Mouse (Mus musculus): ENCODE data around the gene 4930519P11Rik. TPM values are rescaled to one million over a fixed set of nuclear protein-coding genes. Genes with fewer than 3 reads are reported as not detected.

Gene 4930519P11Rik
- polyA plus RNA-seq, 1 experiment from 2014 or later: not detected

GRCm38 (mm10) chr2:154593025-154593424 is 20.2 kb downstream of the 4930519P11Rik start:
- Histone ChIP-seq H3K4me3 (ENCODE audit: low read length) (no peak overlapping the region), H3K36me3 (ENCODE audit: control insufficient read depth, insufficient read depth, low read length) (no peaks in the 10 kb centered on the region), H3K4me2 (ENCODE audit: low read depth, low read length) (no peak overlapping the region), H3K27me3 (replicated peaks; ENCODE audit: control insufficient read depth, insufficient read depth, low read length) (no peaks in the 10 kb centered on the region), H3K4me1 (ENCODE audit: control insufficient read depth, insufficient read depth, low read length) (no peaks in the 10 kb centered on the region), H3K9ac (ENCODE audit: low read depth, low read length) (no peak overlapping the region), H3K27ac (ENCODE audit: low read length) (no peak overlapping the region), H3K9me3 (ENCODE audit: control insufficient read depth, low read length) (no peaks in the 10 kb centered on the region)
- WGBS: 71% methylated on average over 3 of the region's 3 CpGs
- no peak for ATAC-seq

DNA sequence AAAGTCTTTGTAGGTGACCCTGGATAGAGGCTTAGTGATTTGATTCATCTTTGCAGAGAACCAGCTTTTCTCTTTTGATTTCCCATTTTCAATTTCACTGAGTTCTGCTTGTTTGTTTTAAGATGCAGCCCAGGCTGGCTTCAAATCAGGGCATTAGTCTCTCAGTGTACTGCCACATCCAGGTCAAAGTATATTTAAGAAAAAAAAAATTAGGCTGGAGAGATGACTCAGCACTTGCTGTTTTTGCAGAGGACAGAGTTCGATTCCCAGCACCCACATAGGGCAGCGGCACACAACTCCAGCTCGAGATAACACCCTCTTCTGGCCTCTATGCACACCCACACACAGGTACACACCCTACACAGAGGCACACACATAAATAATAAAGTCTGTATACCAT is 22.0 kb downstream of the 4930519P11Rik start:
- no peaks in the 10 kb centered on the region for H3K4me1 ChIP-seq (ENCODE audit: control insufficient read depth, insufficient read depth, low read length)

GRCm38 (mm10) chr2:154589051-154589450 is 24.2 kb downstream of the 4930519P11Rik start:
- no peak for ATAC-seq
- WGBS: 86% methylated on average over 4 of the region's 4 CpGs

More for the DNA sequence above, 22.0 kb downstream of the 4930519P11Rik start:
- Histone ChIP-seq H3K9ac (ENCODE audit: low read depth, low read length) (no peak overlapping the region), H3K9me3 (ENCODE audit: control insufficient read depth, low read length) (no peaks in the 10 kb centered on the region), H3K4me3 (ENCODE audit: low read length) (no peak overlapping the region), H3K36me3 (ENCODE audit: control insufficient read depth, insufficient read depth, low read length) (no peaks in the 10 kb centered on the region), H3K27me3 (replicated peaks; ENCODE audit: control insufficient read depth, insufficient read depth, low read length) (no peaks in the 10 kb centered on the region), H3K4me2 (ENCODE audit: low read depth, low read length) (no peak overlapping the region), H3K27ac (ENCODE audit: low read length) (no peak overlapping the region)
- 75% methylated on average over 3 of the region's 3 CpGs for WGBS
- ATAC-seq: no peak

GRCm38 (mm10) chr2:154586405-154586804 is 26.8 kb downstream of the 4930519P11Rik start:
- Histone ChIP-seq H3K4me3 (ENCODE audit: low read length) (no peak overlapping the region), H3K4me2 (ENCODE audit: low read depth, low read length) (no peak overlapping the region), H3K9me3 (ENCODE audit: control insufficient read depth, low read length) (no peaks in the 10 kb centered on the region), H3K27ac (ENCODE audit: low read length) (no peak overlapping the region), H3K4me1 (ENCODE audit: control insufficient read depth, insufficient read depth, low read length) (no peaks in the 10 kb centered on the region), H3K9ac (ENCODE audit: low read depth, low read length) (no peak overlapping the region), H3K36me3 (ENCODE audit: control insufficient read depth, insufficient read depth, low read length) (no peaks in the 10 kb centered on the region), H3K27me3 (replicated peaks; ENCODE audit: control insufficient read depth, insufficient read depth, low read length) (no peaks in the 10 kb centered on the region)
- WGBS: 78% methylated on average over 5 of the region's 5 CpGs
- no peak for ATAC-seq

More at GRCm38 (mm10) chr2:154589051-154589450, 24.2 kb downstream of the 4930519P11Rik start:
- no peak overlapping the region for H3K27ac ChIP-seq (ENCODE audit: low read length)
- H3K4me1 ChIP-seq (ENCODE audit: control insufficient read depth, insufficient read depth, low read length): no peaks in the 10 kb centered on the region
- no peak overlapping the region for H3K4me2 ChIP-seq (ENCODE audit: low read depth, low read length)
- no peaks in the 10 kb centered on the region for H3K27me3 ChIP-seq (replicated peaks; ENCODE audit: control insufficient read depth, insufficient read depth, low read length)
- no peaks in the 10 kb centered on the region for H3K36me3 ChIP-seq (ENCODE audit: control insufficient read depth, insufficient read depth, low read length)
- no peak overlapping the region for H3K9ac ChIP-seq (ENCODE audit: low read depth, low read length)
- H3K4me3 ChIP-seq (ENCODE audit: low read length): no peak overlapping the region
- H3K9me3 ChIP-seq (ENCODE audit: control insufficient read depth, low read length): no peaks in the 10 kb centered on the region

GRCm38 (mm10) chr2:154584931-154585601 is 28.2 kb downstream of the 4930519P11Rik start:
- Histone ChIP-seq H3K27me3 (replicated peaks; ENCODE audit: control insufficient read depth, insufficient read depth, low read length) (no peaks in the 10 kb centered on the region), H3K9ac (ENCODE audit: low read depth, low read length) (no peak overlapping the region), H3K36me3 (ENCODE audit: control insufficient read depth, insufficient read depth, low read length) (no peaks in the 10 kb centered on the region), H3K4me1 (ENCODE audit: control insufficient read depth, insufficient read depth, low read length) (0 out of 2 replicates have a peak, but pooled peaks cover 3% of the 10 kb centered on the region), H3K9me3 (ENCODE audit: control insufficient read depth, low read length) (no peaks in the 10 kb centered on the region), H3K27ac (ENCODE audit: low read length) (no peak overlapping the region), H3K4me3 (ENCODE audit: low read length) (no peak overlapping the region), H3K4me2 (ENCODE audit: low read depth, low read length) (no peak overlapping the region)
- ATAC-seq: no peak
- WGBS: 69% methylated on average over 17 of the region's 17 CpGs

DNA sequence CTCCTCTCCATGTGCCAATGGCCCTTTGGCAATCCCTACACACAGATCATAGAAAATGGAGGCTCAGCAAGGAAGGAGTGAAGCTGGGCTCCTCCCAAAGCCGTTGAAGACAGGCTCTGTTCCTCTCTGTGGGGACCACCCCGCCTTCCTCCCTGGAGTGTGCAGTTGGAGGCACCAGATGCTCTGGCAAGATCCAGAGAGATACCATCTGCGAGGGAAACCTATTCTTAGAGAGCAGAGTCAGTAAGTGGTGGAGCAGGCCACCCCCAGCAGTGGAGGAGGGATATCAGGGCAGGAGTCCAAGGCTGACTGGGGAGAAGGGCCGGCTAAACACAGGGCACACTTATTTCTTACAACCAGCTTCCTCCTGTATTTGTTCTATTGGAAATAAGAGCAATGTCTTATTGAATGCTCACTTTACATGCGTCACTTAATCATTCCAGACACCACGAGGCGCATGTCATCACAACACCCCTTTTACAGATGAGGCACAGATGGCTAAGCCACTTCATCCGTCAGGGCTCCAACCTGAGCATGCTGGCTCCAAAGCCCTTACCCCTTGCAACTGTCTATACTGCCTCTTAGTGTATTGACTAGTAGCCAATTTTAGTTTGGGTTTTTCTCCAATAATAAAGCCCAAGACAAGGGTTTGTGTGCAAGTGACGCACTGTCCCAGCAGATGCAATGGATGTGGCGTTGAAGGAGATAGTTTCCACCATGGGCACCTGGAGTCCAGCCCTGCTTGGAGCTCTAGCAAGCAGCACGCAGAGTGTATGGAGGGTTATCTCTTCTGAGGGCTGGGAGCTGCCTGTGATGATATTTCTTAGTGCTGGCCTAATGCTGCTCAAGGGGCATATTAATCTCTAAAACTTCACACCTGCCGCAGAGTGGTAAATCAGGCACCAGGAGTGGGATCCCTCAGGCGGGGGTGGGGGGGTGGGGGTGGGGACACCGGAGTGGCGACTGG is 29.0 kb downstream of the 4930519P11Rik start:
- no peak overlapping the region for H3K4me3 ChIP-seq (ENCODE audit: low read length)
- peak; percentile 70 for ATAC-seq
- H3K4me2 ChIP-seq (ENCODE audit: low read depth, low read length): no peak overlapping the region
- H3K27ac ChIP-seq (ENCODE audit: low read length): no peak overlapping the region
- H3K9ac ChIP-seq (ENCODE audit: low read depth, low read length): no peak overlapping the region
- H3K36me3 ChIP-seq (ENCODE audit: control insufficient read depth, insufficient read depth, low read length): no peaks in the 10 kb centered on the region
- H3K27me3 ChIP-seq (replicated peaks; ENCODE audit: control insufficient read depth, insufficient read depth, low read length): no peaks in the 10 kb centered on the region
- WGBS: 58% methylated on average over 15 of the region's 15 CpGs
- 0 out of 2 replicates have a peak, but pooled peaks cover 3% of the 10 kb centered on the region for H3K4me1 ChIP-seq (ENCODE audit: control insufficient read depth, insufficient read depth, low read length)
- H3K9me3 ChIP-seq (ENCODE audit: control insufficient read depth, low read length): no peaks in the 10 kb centered on the region

DNA sequence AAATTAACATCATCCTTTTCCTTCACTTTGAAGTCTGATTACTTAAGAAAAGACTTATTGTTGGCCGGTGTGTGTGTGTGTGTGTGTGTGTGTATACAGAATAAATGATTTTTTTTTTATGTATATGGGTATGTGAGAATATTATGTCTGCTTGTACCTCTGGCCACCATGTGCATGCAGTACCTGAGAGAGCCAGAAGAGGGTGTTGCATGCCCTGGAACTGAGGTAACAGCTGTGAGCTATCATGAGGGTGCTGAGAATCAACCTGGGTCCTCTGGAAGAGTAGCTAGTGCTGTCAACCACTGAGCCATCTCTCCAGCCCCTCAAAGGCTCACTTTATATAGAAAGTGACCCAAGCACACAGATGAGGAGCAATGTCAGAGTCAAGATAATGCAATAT is 31.8 kb downstream of the 4930519P11Rik start:
- Histone ChIP-seq H3K4me3 (ENCODE audit: low read length) (no peak overlapping the region), H3K9me3 (ENCODE audit: control insufficient read depth, low read length) (no peaks in the 10 kb centered on the region), H3K27ac (ENCODE audit: low read length) (no peak overlapping the region), H3K4me1 (ENCODE audit: control insufficient read depth, insufficient read depth, low read length) (0 out of 2 replicates have a peak, but pooled peaks cover 3% of the 10 kb centered on the region), H3K4me2 (ENCODE audit: low read depth, low read length) (no peak overlapping the region), H3K36me3 (ENCODE audit: control insufficient read depth, insufficient read depth, low read length) (no peaks in the 10 kb centered on the region), H3K27me3 (replicated peaks; ENCODE audit: control insufficient read depth, insufficient read depth, low read length) (no peaks in the 10 kb centered on the region), H3K9ac (ENCODE audit: low read depth, low read length) (no peak overlapping the region)
- WGBS: 87% methylated on average over 1 of the region's 1 CpGs
- ATAC-seq: no peak

DNA sequence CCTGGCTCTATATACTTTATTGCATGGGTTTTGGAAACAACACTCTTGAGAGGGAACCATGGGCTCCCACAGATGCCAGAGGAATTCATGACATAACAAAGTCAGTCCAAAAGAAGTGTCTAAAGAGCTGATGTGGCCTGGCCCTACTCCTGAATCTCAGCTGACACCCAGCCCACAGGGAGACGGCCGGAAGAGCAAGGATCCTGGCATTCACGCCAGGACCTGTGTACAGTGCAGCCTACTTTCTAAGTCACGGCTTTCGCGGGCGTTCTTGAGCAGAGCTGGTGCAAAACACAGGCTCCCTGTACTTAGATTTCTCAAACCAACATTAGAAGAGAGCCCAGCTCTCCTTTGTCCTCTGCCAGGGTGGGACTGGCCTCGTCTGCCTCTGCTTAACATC is 32.7 kb downstream of the 4930519P11Rik start:
- 0 out of 2 replicates have a peak, but pooled peaks cover 3% of the 10 kb centered on the region for H3K4me1 ChIP-seq (ENCODE audit: control insufficient read depth, insufficient read depth, low read length)
- no peaks in the 10 kb centered on the region for H3K36me3 ChIP-seq (ENCODE audit: control insufficient read depth, insufficient read depth, low read length)
- H3K27ac ChIP-seq (ENCODE audit: low read length): no peak overlapping the region
- H3K9me3 ChIP-seq (ENCODE audit: control insufficient read depth, low read length): no peaks in the 10 kb centered on the region
- no peak for ATAC-seq
- H3K9ac ChIP-seq (ENCODE audit: low read depth, low read length): no peak overlapping the region
- no peak overlapping the region for H3K4me2 ChIP-seq (ENCODE audit: low read depth, low read length)
- H3K4me3 ChIP-seq (ENCODE audit: low read length): no peak overlapping the region
- no peaks in the 10 kb centered on the region for H3K27me3 ChIP-seq (replicated peaks; ENCODE audit: control insufficient read depth, insufficient read depth, low read length)
- WGBS: 61% methylated on average over 8 of the region's 8 CpGs

DNA sequence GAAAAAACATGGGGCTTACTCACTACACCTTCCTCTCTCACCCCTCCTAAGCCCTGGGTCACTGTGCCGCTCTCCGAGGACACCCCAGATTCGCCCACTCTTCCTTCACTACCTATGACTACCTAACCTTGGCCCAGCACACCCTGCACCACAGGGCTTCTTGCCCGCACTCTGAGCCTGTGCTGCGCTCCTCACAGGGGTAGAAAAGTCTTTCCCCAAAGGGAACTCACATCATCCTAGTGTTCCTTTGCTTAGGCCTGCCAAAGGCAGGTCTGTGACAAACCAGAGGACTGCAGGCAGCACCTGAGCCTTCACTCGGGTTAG is 35.5 kb downstream of the 4930519P11Rik start:
- H3K4me2 ChIP-seq (ENCODE audit: low read depth, low read length): no peak overlapping the region
- H3K36me3 ChIP-seq (ENCODE audit: control insufficient read depth, insufficient read depth, low read length): no peaks in the 10 kb centered on the region
- H3K27ac ChIP-seq (ENCODE audit: low read length): no peak overlapping the region
- 0 out of 2 replicates have a peak, but pooled peaks cover 3% of the 10 kb centered on the region for H3K4me1 ChIP-seq (ENCODE audit: control insufficient read depth, insufficient read depth, low read length)
- H3K4me3 ChIP-seq (ENCODE audit: low read length): no peak overlapping the region
- ATAC-seq: no peak
- no peaks in the 10 kb centered on the region for H3K9me3 ChIP-seq (ENCODE audit: control insufficient read depth, low read length)
- H3K9ac ChIP-seq (ENCODE audit: low read depth, low read length): no peak overlapping the region
- 85% methylated on average over 6 of the region's 6 CpGs for WGBS
- H3K27me3 ChIP-seq (replicated peaks; ENCODE audit: control insufficient read depth, insufficient read depth, low read length): no peaks in the 10 kb centered on the region
